Mouse (Mus musculus): ENCODE measurements around the gene Ptprn2.

The Ptprn2 gene

DNA sequence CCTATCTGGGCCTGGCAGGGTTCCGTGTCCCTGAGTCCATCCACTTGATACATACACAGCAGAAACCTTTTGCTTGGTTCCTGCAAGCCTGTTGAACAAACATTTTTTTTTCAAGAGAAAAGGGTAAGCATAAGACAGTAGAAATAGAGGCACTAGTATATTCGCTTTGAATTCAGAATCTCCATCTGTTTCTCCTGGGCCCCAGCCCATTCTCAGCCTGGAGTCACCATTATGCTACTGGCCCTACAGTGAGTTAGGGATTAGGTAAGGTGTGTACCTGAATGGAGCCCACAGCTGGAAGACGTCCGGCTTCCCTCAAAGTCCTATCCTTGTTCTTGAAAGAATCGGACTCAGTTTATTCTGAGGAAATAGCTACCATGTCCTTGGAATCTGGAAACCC lies 104.6 kb downstream of the Ptprn2 start:
- DNase-seq (ENCODE audit: low read depth, low spot score), result no peak

DNA sequence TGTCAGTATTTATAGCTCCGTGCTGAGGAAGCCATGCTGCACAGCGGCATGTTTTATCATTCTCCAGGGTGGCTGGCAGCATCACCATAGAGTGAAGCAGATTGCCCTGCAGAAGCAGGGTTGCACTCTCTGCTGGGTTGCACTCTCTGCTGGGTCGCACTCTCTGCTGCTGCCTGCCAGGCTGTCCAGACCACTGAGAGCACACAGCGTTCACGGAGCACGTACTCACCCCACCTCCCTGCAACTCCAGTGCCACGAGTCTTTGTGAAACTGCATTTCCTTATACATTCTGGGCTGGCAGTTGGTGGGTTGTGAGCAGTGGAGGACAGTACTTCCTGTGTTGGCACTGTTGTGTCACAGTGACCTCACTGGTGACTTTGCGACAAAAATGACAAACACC lies 108.9 kb downstream of the Ptprn2 start:
- no peak for DNase-seq (ENCODE audit: low read depth, low spot score)

DNA sequence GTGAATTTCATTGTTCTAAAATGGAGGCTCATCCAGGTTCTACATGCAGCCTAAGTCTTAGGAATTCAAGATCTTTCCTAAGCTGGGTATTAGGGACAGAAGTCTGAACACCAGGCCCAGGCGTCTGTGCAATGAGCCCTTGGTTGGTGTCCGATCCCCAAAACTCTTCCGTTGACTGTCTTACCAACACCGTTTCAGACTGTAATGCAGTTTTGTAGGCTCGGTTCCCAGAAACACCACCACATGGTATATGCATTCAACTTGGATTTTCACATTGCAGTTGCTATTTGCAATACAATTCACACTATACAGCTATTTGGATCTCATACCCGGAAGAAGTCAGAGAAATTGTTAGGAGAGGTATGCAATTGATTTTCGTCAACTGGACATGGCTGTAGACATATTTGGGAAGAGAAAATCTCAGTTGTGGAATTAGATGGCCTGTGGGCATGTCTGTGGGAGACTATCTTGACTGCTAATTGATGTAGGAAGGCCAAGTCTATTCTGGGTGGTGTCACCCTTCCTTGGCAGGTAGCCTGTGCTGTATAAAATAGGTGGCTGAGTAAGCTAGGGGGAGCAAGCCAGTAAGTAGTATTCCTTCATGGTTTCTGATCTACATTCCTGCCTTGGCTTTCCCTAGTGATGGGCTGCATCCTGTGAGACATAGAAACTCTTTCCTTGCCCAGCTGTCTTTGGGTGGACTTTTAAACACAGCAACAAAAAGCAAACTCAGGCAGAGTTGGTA lies 109.5 kb downstream of the Ptprn2 start:
- no peak for DNase-seq (ENCODE audit: low read depth, low spot score)

DNA sequence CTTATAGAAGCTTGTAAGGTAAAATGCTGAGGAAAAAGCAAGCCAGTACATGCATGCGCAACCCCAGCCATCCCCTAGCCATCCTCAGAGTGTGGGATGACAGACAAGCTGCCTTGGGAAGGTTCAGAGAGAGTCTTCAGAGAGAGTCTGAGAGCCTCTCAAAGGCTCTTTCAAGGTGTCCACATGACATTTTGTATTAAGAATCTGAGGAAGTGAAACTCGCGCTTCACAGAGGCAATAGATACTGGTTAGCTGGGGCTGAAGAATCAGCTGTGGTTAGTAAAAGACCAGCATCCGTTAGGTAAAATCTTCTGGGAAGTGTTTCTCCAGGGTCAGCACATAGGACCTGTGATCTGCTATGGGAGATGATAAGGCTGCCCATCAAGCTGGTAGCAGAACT lies 110.2 kb downstream of the Ptprn2 start:
- no peak for DNase-seq (ENCODE audit: low read depth, low spot score)

DNA sequence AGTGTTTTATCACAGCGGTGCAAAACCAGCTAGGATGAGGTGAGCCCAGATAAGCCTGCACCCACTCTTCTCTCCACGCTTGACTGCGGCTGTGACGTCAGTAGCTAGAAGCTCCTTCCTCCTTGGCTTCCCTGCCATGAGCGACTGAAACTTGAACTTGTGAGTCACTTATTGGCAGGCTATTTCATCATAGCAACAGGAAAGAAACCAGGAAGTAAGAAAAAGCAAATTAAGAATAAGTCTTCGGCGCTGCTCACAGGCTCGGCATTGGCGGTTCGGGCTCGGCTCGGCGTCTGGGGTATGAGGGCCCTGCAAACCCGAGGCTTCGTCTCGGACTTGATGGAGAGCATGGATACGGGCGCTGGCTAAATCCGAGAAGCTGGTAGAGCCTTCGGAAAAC lies 111.5 kb downstream of the Ptprn2 start:
- no peak for DNase-seq (ENCODE audit: low read depth, low spot score)

DNA sequence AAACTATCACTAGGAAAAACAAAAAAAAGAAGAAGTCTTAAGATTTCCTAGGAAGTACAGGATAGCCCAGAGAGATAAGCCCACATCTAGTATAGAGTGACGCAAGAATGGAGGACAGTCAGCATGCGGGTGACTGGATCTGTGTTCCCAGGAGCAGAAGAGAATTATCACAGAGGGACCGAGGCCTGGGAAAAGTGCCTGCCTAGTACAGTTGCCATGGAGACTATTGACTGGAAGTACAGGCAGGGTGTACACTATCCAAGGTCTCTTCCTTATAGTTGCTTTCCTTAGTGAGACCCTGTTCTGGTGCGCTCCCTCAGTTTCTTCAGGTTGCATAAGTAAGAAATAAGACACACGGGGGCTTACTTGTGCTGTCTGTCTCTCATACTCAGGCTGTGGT lies 112.2 kb downstream of the Ptprn2 start:
- DNase-seq (ENCODE audit: low read depth, low spot score), result no peak

DNA sequence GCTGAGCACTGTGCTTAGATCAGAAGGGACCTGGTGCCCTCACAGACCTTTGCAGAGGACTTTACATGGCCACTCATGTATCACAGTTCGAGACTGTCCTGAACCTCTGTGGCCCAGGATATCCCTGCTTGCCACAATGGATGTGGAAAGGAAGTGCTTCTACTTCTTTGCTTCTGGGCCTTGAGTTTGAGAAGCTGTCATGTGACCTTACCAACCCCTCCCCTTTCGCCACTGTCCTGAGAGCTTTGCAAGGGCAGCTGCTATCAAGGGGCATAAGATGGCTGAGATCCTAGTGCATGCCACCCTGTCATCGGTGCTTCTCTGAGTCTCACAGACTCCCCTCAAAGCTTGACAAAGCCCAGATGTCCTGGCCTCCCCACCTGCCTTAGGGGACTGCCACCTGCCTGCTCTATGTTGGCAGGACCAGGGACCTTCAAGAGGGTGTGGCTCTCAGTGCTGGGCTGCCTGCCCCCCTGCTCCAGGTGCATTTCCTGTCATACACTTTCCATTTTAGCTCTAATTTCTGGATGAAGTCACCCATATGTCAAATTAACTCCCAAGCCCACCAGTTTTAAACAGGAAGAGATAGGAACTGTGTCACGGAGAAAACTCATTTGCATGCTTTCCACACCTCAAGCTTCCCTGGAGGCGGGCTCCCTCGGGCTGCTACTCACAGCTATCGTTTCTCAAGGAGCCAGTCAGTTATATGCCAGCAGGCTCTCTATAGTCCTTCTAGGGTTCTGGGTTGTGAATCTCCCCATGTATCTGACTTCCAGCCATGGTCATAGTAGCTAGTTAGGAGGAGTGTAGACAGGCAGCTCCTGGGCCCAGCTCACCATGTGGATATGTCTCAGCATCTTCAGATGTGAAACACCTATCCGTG lies 112.8 kb downstream of the Ptprn2 start:
- DNase-seq (ENCODE audit: low read depth, low spot score), result no peak

DNA sequence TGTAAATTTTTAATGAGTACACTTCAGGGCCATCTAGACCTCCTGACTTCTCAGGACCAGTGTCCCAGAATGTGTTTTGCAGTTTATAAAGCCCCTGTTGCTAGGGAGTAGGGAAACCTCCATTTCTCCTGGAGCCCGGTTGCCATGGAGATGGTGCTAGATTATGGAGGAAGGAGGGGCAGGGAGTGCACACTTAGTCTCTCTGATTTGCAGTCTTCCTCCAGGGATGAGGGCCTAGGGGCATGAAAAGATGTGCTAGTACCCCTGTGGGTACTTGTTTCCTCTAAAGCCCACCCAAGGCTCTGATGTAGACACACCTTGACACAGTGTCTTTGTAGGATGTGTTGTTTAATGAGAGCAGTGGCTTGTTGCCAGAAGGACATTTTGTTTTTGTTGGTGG lies 114.0 kb downstream of the Ptprn2 start:
- no peak for DNase-seq (ENCODE audit: low read depth, low spot score)

DNA sequence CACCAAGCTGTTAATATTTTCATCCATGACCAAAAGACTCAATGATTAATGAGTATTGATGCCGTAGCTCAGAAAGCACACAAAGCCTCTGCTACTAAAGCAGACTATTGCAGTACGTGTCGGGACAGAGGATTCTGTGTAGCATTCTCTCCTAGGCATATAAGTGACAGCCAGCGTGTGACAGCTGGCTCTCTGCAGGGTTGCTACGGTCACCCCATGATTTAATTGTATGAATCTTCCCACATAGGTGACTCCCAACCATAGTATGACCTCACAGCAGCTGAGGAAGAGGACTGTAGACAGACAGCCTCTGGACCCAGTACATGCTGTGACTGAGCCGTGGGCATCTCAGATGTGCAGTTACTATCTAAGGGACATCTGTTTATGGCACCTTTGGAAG lies 114.5 kb downstream of the Ptprn2 start:
- no peak for DNase-seq (ENCODE audit: low read depth, low spot score)

DNA sequence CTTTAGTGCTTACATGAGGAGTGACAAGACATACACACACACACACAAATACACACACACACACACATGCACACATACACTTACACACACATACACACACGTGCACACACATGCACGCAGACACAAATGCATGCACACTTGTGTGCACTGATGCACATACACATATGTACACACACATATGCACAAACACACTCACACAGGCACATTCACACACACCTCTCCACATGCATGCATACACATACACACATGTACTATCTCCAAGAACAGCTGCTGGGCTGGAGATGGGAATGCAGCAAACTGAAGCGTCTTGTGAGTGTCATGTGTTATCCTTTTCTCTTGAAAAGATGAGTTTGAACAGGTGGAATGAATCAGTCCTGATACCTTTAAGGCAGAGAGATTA lies 115.9 kb downstream of the Ptprn2 start:
- DNase-seq (ENCODE audit: low read depth, low spot score), result no peak

DNA sequence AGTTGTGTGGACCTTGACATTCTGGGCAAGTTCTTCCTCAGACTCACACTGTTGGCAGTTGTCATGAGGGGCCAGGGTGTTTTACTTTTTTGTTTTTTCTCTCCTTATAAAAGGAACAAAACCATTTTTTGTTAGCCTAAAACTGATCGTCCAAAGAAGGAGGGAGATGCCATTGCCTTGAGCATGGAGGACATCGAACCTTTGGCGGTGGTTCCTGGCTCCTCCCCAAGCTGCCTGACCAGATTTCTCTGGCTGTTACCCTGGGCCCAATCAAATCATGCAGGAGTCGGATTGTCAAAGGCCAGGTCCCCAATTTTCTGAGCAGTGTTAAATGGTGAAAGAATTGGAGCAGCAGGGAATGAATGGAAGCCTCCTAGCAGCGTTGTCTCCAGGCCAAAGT lies 116.4 kb downstream of the Ptprn2 start:
- DNase-seq (ENCODE audit: low read depth, low spot score), result no peak

DNA sequence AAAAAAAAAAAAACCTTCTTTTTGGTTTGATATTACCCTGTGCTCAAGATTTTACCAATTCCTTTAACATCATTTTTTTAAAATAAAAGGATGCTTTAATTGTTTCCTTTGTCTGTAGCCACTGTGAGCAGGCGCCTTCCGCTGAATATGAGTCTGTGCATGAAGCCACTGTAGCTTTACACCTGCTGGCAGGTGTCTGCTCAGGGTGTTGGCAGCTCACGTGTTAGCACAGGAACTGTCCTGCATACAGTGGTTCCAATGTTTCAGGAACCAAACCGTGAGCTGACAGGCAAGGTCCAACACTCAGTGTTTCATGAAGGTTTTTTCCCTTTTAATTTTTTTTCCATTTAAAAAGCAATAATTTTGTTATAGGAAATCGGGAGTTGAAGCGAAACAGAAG lies 123.1 kb downstream of the Ptprn2 start:
- no peak for DNase-seq (ENCODE audit: low read depth, low spot score)

DNA sequence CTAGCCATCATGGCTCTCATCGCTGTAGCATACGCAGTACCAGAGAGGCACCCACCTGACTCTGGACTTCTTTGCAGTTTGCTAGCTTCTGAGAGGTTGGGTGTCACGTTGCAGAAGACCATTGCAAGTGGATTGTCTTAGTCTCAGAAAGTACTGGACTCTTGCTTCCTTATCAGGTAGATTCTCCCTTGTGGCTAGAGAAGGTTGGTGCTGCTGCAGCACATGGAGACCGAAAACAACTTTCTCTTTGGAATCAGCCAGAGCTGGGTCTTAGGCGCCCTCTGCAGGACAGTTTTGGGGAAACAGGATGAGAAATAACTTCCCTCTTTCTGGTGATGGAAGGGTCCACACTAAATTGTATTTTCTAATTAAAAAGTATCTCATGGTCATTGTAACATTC lies 134.3 kb downstream of the Ptprn2 start:
- DNase-seq (ENCODE audit: low read depth, low spot score), result peak; percentile 6

DNA sequence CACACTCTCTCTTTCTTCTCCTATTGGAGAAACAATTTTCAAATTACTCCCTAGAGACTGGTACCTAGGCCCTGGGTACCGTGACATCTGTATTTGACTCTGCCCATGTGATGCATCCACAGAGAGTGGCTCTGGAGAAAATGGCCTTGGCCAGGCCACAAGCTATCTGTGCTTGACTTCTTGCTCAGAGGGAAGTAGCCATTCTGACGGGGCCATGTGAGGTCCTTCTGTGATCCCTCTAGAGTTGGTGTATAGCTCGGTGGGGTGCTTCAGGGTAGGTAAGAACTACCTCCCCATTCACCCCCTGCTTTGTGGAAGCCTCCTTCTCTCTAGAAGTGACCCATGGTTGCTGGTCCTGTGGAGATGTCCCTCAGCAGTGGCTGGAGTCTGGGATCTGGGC lies 134.8 kb downstream of the Ptprn2 start:
- DNase-seq (ENCODE audit: low read depth, low spot score), result no peak

DNA sequence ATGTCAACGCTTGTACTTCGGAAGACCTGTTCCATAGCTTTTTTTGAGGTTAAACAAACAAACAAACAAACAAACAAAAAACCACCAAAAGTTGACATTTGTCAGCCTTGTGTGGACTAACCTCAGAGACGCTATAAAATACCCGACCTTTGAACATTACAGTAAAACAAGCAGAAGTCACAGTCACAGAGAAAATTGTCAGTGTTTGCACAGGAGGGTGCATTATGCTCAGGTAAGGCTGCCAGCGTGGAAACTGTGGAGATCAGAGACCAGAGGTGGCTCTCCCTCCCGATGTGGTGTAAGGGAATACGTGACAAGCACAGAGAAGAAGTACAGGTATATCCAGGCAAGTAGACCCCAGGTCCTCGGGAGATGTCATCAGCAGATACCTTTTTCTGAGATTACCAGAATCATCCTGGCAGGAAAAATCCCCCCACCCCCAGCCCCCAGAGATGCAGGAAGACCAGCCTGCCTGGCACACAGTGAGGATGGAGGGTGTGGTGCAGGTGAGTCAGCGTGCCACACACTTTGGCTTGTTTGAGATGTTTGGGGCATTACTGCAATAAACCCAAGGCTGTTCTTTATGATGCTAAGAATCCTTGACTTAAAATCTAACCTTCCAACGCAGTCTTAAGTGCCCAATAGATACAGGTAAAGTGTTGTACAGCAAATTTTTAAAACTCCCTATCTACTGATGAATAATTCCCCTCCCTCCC lies 136.0 kb downstream of the Ptprn2 start:
- DNase-seq (ENCODE audit: low read depth, low spot score), result no peak

DNA sequence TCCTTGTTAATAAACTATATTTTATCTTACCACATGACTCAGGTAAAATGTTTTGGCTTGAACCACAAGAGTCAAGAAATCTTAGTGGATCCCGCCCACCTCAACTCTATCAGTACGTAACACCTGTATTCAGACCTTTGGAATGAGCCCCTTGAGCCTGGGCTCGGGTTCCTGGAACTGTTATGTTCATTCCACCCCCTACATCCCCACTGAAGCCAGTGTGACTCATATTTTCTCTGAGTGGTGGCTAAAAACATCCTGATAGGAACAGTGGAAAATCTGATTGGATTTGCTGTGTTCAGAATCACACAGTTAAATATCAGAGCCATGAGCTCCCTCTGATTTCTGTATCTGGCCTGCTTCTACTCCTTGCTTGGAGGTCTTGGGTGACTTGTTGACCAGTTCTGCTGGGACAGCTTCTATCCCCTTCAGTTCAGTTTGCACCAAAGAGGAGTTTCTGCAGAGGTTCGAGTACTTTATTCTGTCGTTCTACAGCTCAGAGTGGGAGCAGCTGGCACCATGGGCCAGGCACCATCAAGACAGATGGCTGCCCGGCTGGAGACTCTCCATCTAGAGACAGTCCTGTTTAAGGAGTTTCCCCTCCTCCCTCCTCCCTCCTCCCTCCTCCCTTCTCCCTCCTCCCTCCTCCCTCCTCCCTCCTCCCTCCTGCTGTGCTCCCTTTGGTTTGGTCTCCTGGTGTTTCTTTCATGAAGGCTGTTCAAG lies 137.3 kb downstream of the Ptprn2 start:
- no peak for DNase-seq (ENCODE audit: low read depth, low spot score)

DNA sequence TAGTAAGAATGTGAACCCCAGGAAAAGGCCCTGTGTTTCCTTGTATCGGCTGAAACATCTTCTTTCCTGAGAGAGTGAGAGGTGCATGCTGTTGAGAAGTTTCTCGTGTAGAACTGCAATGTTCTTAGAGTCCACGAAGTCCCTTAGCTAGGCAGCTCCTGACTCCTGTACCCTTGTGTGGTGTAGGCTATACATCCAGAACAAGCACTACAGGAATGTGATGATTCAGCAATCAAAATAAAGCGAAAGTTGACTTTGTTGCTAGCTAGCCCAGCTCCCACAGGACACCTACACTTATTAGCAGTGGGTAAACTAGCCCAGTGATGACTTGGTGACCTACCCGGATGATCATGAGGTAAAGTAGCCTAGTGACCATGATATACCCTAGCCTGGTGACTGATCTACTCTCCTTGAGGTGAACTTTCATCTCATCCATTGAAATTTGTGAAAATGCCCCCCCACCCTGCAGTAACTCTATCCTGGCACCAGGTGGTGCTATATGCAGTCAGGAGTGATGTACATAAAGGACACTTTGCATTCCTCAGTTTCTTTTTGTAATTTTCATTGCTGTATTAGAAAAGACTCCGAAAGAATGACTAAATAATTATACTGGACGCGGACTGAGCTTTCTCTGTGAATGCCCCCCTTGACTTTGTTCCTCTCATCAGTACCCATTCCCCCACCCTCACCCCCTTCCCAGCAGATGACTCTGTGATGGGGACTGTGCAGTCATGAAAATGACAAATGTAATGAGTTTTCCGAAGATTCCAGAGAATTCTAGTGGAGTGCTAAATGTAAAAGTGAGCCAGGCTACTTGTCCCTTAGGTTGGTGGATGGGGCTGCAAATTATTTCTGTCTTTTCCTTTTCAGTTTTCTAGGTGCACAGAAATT lies 140.1 kb downstream of the Ptprn2 start:
- DNase-seq (ENCODE audit: low read depth, low spot score), result no peak

DNA sequence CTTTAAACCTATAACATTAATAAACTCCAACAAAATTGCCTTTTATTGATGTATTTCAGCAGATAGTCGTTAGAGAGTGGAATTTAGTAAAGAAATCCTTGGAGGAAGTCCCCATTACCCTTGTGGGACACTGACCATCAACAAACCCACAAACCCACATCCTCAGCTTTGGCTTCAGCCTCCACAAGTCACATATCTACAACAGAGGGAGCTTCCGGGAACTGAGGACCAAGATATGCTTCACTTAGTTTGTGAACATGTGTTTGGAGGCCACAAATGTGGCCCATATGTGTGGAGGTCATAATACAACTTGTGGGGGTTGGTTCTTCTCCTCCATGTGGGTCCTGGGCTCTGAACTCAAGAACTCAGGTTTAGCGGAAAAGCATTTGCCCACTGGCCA lies 143.5 kb downstream of the Ptprn2 start:
- DNase-seq (ENCODE audit: low read depth, low spot score), result no peak

DNA sequence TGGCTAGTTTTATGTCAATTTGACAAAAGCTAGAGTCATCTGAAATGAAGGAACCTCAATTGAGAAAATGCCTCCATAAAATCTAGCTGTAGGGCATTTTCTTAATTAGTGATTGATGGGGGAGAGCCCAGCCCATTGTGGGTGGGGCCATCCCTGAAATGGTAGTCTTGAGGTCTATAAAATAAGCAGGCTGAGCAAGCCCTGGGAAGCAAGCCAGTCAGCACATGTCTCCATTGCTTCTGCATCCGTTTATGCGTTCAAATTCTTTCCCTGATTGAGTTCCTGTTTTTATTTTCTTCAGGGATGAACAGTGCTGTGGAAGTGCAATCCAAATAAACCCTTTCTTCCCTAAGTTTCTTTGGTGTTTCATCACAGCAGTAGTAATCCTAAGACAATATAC lies 152.0 kb downstream of the Ptprn2 start:
- DNase-seq (ENCODE audit: low read depth, low spot score), result no peak

DNA sequence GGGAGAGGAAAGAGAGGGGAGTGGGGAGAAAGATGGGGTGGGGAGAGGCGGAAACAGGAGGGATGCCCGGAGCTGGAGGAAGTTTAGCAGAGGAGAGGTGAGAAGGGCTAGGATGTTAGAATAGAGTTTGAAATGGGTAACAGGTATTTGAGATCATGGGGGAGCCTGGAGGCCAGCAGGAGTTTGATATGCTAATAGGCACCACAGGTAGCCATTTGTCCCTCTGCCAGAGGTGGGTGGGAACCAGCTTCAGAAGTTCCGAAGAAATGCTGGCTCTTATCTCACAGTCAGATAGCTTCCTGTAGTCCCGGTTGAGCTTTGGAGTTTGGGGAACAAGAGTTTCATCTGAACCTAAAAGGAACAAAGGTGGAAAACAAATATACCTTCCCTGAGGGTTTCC lies 155.4 kb downstream of the Ptprn2 start:
- DNase-seq (ENCODE audit: low read depth, low spot score), result no peak
